In the genomic region with DNA sequence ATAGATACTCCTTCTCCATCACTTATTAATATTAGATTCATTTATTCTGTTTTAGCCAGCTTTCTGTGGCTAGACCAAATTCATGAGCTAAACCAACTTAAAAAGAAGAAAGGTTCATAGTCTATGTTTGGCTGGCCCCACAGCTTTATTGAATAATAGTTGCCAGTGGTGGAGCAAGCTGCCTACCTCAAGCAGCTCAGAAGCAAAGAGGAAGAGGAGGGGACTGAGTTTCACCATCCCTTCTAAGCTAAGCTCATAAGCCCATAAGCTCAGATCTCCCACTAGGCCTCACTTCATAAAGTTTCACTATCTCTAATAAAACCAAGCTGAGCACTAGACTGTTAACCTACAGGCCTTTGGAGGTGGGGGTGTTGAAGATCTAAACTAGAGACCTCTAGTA, we compare ENCODE assay signal across 28 mouse cellular contexts.
"Had no signal": no experiment of that assay in that cellular context is flagged by ENCODE, and none has a peak within 500 bp of the region (broad histone marks: within the 10 kb centered on the region; RNA-seq: fewer than 3 reads in every experiment).

No protein-coding gene starts in this region.

- H3K9ac ChIP-seq: embryonic facial prominence, embryonic 12.5 days; embryonic facial prominence, embryonic 13.5 days; embryonic facial prominence, embryonic 15.5 days; forebrain, embryonic 12.5 days; forebrain, embryonic 13.5 days; forebrain, postnatal 0 days had no signal

- H3K9me3 ChIP-seq: embryonic facial prominence, embryonic 10.5 days; embryonic facial prominence, embryonic 12.5 days; embryonic facial prominence, embryonic 13.5 days; embryonic facial prominence, embryonic 15.5 days; forebrain, embryonic 10.5 days; forebrain, embryonic 12.5 days; forebrain, embryonic 13.5 days had no signal

- H3K27ac ChIP-seq: embryonic facial prominence, embryonic 10.5 days; embryonic facial prominence, embryonic 12.5 days; embryonic facial prominence, embryonic 13.5 days; embryonic facial prominence, embryonic 15.5 days; forebrain, embryonic 10.5 days; forebrain, embryonic 12.5 days; forebrain, embryonic 13.5 days; gastrocnemius, adult 2 months; heart, adult 2 months had no signal

- H3K27me3 ChIP-seq: embryonic facial prominence, embryonic 12.5 days; embryonic facial prominence, embryonic 13.5 days; embryonic facial prominence, embryonic 15.5 days; forebrain, embryonic 12.5 days; forebrain, embryonic 13.5 days had no signal

- H3K4me2 ChIP-seq: embryonic facial prominence, embryonic 12.5 days; embryonic facial prominence, embryonic 13.5 days; embryonic facial prominence, embryonic 15.5 days; forebrain, embryonic 12.5 days; forebrain, embryonic 13.5 days had no signal

- DNase-seq: cerebellum, adult 18-20 months; cerebellum, adult 2 months; cerebellum, adult 8-10 months; cerebellum, adult 9-10 months; cerebellum, adult 9-11 months; cerebellum, postnatal 10 days; cerebellum, postnatal 14 days; cerebellum, postnatal 25 days; cerebellum, postnatal 36 days; embryo, embryonic 11 days; forebrain, postnatal 0 days; gastrocnemius, adult 2 months; gastrocnemius, postnatal 10 days; gastrocnemius, postnatal 14 days; gastrocnemius, postnatal 25 days; gastrocnemius, postnatal 36 days; heart, adult 18-20 months; heart, adult 2 months had no signal

- ATAC-seq: forebrain, embryonic 13.5 days; forebrain, embryonic 14.5 days; forebrain, embryonic 16.5 days; forebrain, postnatal 0 days had no signal

- H3K36me3 ChIP-seq: embryonic facial prominence, embryonic 10.5 days; embryonic facial prominence, embryonic 12.5 days; embryonic facial prominence, embryonic 13.5 days; embryonic facial prominence, embryonic 15.5 days; forebrain, embryonic 10.5 days; forebrain, embryonic 12.5 days had no signal

- H3K4me3 ChIP-seq: embryonic facial prominence, embryonic 10.5 days; embryonic facial prominence, embryonic 12.5 days; embryonic facial prominence, embryonic 13.5 days; embryonic facial prominence, embryonic 15.5 days; erythroblast, embryonic 14.5 days; forebrain, embryonic 10.5 days; forebrain, embryonic 12.5 days; forebrain, embryonic 13.5 days; gastrocnemius, adult 2 months; heart, adult 2 months had no signal
